Mouse (Mus musculus) lung, postnatal 25 days (tissue): ENCODE measurements around the gene Cobl.
A peak's percentile ranks its signal among the peaks of the same experiment; 100 is the strongest.

Source experiments
- DNase-seq: peaks from one replicate; pipeline ENCODE4 v3.0.0; 2022; ENCODE audit warnings: low spot score

The Cobl gene

GRCm38 (mm10) chr11:12309423-12310023 is 155.2 kb downstream of the Cobl start:
- DNase-seq, result no peak

- no peak for DNase-seq
Measured at GRCm38 (mm10) chr11:12304879-12305278, 159.9 kb downstream of the Cobl start.

- DNase-seq, result no peak
Measured at GRCm38 (mm10) chr11:12299701-12300446, 164.9 kb downstream of the Cobl start.

- DNase-seq, result no peak
Measured at GRCm38 (mm10) chr11:12291654-12291935, 173.2 kb downstream of the Cobl start.

- DNase-seq, result peak; percentile 50
Measured at GRCm38 (mm10) chr11:12290911-12291653, 173.7 kb downstream of the Cobl start.

GRCm38 (mm10) chr11:12285319-12286021 is 179.3 kb downstream of the Cobl start:
- no peak for DNase-seq

- DNase-seq, result peak; percentile 38
Measured at GRCm38 (mm10) chr11:12280711-12281110, 184.0 kb downstream of the Cobl start.

GRCm38 (mm10) chr11:12274276-12274675 is 190.5 kb downstream of the Cobl start:
- DNase-seq, result no peak

- no peak for DNase-seq
Measured at GRCm38 (mm10) chr11:12273726-12274125, 191.0 kb downstream of the Cobl start.

GRCm38 (mm10) chr11:12258411-12258810 is 206.3 kb downstream of the Cobl start:
- DNase-seq, result no peak

- no peak for DNase-seq
Measured at GRCm38 (mm10) chr11:12257324-12258118, 207.2 kb downstream of the Cobl start.

GRCm38 (mm10) chr11:12245327-12245915 is 219.3 kb downstream of the Cobl start:
- DNase-seq, result no peak

GRCm38 (mm10) chr11:12236341-12236740 is 228.4 kb downstream of the Cobl start:
- DNase-seq, result no peak

GRCm38 (mm10) chr11:12234876-12235275 is 229.9 kb downstream of the Cobl start:
- peak; percentile 10 for DNase-seq

GRCm38 (mm10) chr11:12234126-12234525 is 230.6 kb downstream of the Cobl start:
- DNase-seq, result peak; percentile 14

GRCm38 (mm10) chr11:12232743-12233125 is 232.0 kb downstream of the Cobl start:
- no peak for DNase-seq

GRCm38 (mm10) chr11:12232041-12232742 is 232.6 kb downstream of the Cobl start:
- peak; percentile 84 for DNase-seq

GRCm38 (mm10) chr11:12231481-12232035 is 233.2 kb downstream of the Cobl start:
- DNase-seq, result peak; percentile 82

- no peak for DNase-seq
Measured at GRCm38 (mm10) chr11:12229411-12229810, 235.3 kb downstream of the Cobl start.

- no peak for DNase-seq
Measured at GRCm38 (mm10) chr11:12227343-12227742, 237.4 kb downstream of the Cobl start.
